Mouse (Mus musculus) forebrain, embryonic 16.5 days (tissue): Measurements from ENCODE around the gene Basp1. TPM values are rescaled to one million over a fixed set of nuclear protein-coding genes. Genes with fewer than 3 reads are reported as not detected.

Experiments
- ATAC-seq: fragments of 200-750 bp; cut with Nextera tagmentation; 2 replicates; pipeline ENCODE4 v1.8.0; 2017; ENCODE audit warnings: mild to moderate bottlenecking, moderate library complexity
- H3K27ac ChIP-seq: fragments of 300-500 bp; sonication (generic); 2 replicates; pipeline ENCODE4 v1.5.1; 2014; ENCODE audit warnings: low read length, control low read depth
- H3K27me3 ChIP-seq: fragments of 300-500 bp; sonication (generic); replicated peaks from 2 replicates; pipeline ENCODE4 v1.6.1; 2014; ENCODE audit warnings: low read length; ENCODE audit not compliant: control insufficient read depth, insufficient read depth
- H3K36me3 ChIP-seq: fragments of 300-500 bp; sonication (generic); 2 replicates; pipeline ENCODE4 v1.6.1; 2014; ENCODE audit not compliant: control insufficient read depth, insufficient read depth
- H3K4me1 ChIP-seq: fragments of 300-500 bp; sonication (generic); replicated peaks from 2 replicates; pipeline ENCODE4 v1.6.1; 2014; ENCODE audit warnings: low read length; ENCODE audit not compliant: control insufficient read depth, insufficient read depth
- H3K4me2 ChIP-seq: fragments of 300-500 bp; sonication (generic); 2 replicates; pipeline ENCODE4 v1.6.1; 2014; ENCODE audit warnings: mild to moderate bottlenecking, low read length, control low read depth
- H3K4me3 ChIP-seq: fragments of 300-500 bp; sonication (generic); replicated peaks from 2 replicates; pipeline ENCODE4 v1.5.1; 2014; ENCODE audit warnings: mild to moderate bottlenecking, low read length, control low read depth
- H3K9ac ChIP-seq: fragments of 300-500 bp; sonication (generic); replicated peaks from 2 replicates; pipeline ENCODE4 v1.6.1; 2014; ENCODE audit warnings: low read depth, low read length, control low read depth
- H3K9me3 ChIP-seq: fragments of 300-500 bp; sonication (generic); 2 replicates; pipeline ENCODE4 v1.6.1; 2016; ENCODE audit warnings: low read length; ENCODE audit not compliant: control insufficient read depth
- WGBS: fragments of 180-500 bp; shearing (Covaris S2); extraction: QIAGEN DNeasy Blood & Tissue Kit; methylation state at CpG from one replicate; pipeline ENCODE4 v1.1.7; 2014; 5-methylcytosine and 5-hydroxymethylcytosine counted together
- polyA plus RNA-seq: library from polyadenylated mRNA; unstranded; fragments of >200 nt; fragmentation: Nextera tagmentation; extraction: Ambion mirVana; gene quantifications from 2 replicates; pipeline ENCODE4 v1.2.1, GENCODE M21; 2015

Gene Basp1
- polyA plus RNA-seq, 1 experiment from 2014 or later = 206 TPM

DNA sequence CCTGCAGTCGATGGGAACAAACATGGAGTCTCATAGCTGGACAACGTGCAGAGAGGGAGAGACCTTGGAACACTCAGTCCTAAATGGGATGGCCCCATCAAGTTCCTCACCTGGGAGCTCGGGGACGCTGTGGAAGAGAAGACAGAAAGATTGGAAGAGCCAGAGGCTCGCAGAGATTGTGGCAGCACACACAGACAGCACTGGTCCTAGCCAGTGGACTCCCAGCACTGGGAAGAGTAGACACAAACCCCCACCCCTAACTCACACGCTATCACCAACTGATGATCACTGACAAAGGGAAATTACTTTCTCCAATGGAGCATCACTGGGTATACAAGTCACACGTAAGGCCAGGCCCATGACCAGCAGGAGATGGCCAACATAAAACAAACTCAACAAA is 15.4 kb upstream of the Basp1 start:
- H3K4me3 ChIP-seq = no peak overlapping the region
- no peaks in the 10 kb centered on the region for H3K4me1 ChIP-seq
- no peak overlapping the region for H3K4me2 ChIP-seq
- no peaks in the 10 kb centered on the region for H3K27me3 ChIP-seq
- H3K9me3 ChIP-seq = no peaks in the 10 kb centered on the region
- no peak overlapping the region for H3K9ac ChIP-seq
- WGBS = 63% methylated on average over 7 of the region's 7 CpGs
- no peak for ATAC-seq
- no peak overlapping the region for H3K27ac ChIP-seq
- no peaks in the 10 kb centered on the region for H3K36me3 ChIP-seq

GRCm38 (mm10) chr15:25428551-25428950 is 15.0 kb upstream of the Basp1 start:
- H3K9ac ChIP-seq = no peak overlapping the region
- no peak overlapping the region for H3K4me2 ChIP-seq
- H3K4me1 ChIP-seq = no peaks in the 10 kb centered on the region
- H3K27ac ChIP-seq = no peak overlapping the region
- no peaks in the 10 kb centered on the region for H3K36me3 ChIP-seq
- no peak overlapping the region for H3K4me3 ChIP-seq
- peak; percentile 47; the same call in 1 of the 2 replicates for ATAC-seq
- no peaks in the 10 kb centered on the region for H3K27me3 ChIP-seq
- 40% methylated on average over 7 of the region's 7 CpGs for WGBS
- H3K9me3 ChIP-seq = no peaks in the 10 kb centered on the region

DNA sequence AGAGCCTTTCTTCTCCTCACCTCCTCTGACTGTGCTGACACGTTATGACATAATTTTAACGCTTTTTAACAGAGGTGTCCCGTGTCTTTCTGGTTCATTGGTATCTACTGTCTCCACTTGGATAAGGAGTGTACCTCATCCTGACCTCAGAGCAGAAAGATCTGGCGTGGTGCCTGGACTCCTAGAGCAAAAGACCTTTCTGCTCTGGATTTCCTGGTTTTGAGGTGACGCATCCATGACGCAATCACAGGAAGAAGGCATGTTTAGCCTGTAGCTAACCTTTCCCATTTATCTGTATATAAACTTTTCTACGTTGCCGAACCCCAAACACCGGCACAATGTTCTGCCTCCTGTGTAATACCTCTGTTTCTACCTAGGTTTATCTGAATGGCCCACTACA is 6.7 kb upstream of the Basp1 start:
- Histone ChIP-seq H3K36me3 (no peaks in the 10 kb centered on the region), H3K27ac (no peak overlapping the region), H3K9me3 (peaks cover 3% of the 10 kb centered on the region; the same call in 1 of the 2 replicates), H3K27me3 (no peaks in the 10 kb centered on the region), H3K4me3 (no peak overlapping the region), H3K4me1 (peaks cover 18% of the 10 kb centered on the region), H3K9ac (no peak overlapping the region), H3K4me2 (no peak overlapping the region)
- WGBS = 94% methylated on average over 9 of the region's 9 CpGs
- no peak for ATAC-seq

DNA sequence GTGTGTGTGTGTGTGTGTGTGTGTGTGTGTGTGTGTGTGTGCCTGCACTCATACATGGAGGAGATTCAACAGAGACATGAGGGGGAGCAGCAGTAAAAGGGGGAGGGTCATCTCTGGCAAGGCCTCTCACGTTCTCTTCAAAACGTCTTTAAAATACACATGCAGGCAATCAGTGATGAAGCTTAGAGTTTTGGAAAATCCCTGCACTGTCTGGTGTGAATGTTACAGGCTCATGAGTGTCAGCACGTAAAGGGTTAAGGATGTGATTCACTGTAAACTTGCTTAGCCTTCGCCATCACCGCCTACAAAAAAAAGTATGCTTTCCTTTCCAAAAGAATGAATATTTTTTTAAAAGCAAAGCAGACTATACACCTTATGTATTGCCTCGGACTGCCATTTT is 2.8 kb upstream of the Basp1 start:
- 26% methylated on average over 6 of the region's 6 CpGs for WGBS

DNA sequence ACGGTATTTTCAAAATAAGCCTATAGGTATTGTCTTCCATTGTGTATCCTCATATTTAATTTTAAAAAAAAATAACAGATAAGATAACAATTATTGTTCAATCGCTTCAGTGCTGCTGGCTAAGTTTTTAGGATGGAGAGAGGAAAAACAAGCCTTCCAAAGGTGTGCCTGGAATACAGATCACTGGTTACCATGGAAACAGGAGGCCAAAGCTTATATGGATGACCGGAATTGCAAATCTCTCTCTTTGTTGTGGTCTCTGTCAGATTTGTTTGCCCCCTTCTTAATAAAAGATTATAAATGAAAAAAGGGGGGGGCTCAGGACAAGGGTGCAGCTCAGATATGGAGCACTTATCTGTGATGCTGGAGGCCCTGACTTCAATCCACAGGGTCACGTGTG is 2.4 kb upstream of the Basp1 start:
- Histone ChIP-seq H3K9ac (peak overlapping the region; percentile 55), H3K4me1 (peaks cover 20% of the 10 kb centered on the region), H3K9me3 (peaks cover under 1% of the 10 kb centered on the region; the same call in 1 of the 2 replicates), H3K4me2 (peak overlapping the region; percentile 76), H3K4me3 (peak overlapping the region; percentile 99), H3K27ac (0 out of 2 replicates have a peak overlapping the region, but pooled peaks have one; percentile 31), H3K27me3 (no peaks in the 10 kb centered on the region), H3K36me3 (no peaks in the 10 kb centered on the region)
- no peak for ATAC-seq
- 18% methylated on average over 4 of the region's 4 CpGs for WGBS

More for the DNA sequence above, 2.8 kb upstream of the Basp1 start:
- peak overlapping the region; percentile 76 for H3K4me2 ChIP-seq
- H3K4me1 ChIP-seq = peaks cover 18% of the 10 kb centered on the region
- H3K27ac ChIP-seq = 0 out of 2 replicates have a peak overlapping the region, but pooled peaks have one; percentile 31
- H3K36me3 ChIP-seq = no peaks in the 10 kb centered on the region
- peaks cover 3% of the 10 kb centered on the region; the same call in 1 of the 2 replicates for H3K9me3 ChIP-seq
- H3K27me3 ChIP-seq = no peaks in the 10 kb centered on the region
- peak overlapping the region; percentile 55 for H3K9ac ChIP-seq
- H3K4me3 ChIP-seq = peak overlapping the region; percentile 99
- ATAC-seq = no peak

GRCm38 (mm10) chr15:25414747-25415119 is 1.2 kb upstream of the Basp1 start:
- no peaks in the 10 kb centered on the region for H3K36me3 ChIP-seq
- peak overlapping the region; percentile 99 for H3K4me3 ChIP-seq
- WGBS = 0% methylated on average over 14 of the region's 14 CpGs
- peak overlapping the region; percentile 99 for H3K27ac ChIP-seq
- peak overlapping the region; percentile 100 for H3K9ac ChIP-seq
- no peaks in the 10 kb centered on the region for H3K27me3 ChIP-seq
- H3K4me2 ChIP-seq = peak overlapping the region; percentile 76
- peaks cover 27% of the 10 kb centered on the region for H3K4me1 ChIP-seq
- ATAC-seq = peak; percentile 38
- no peaks in the 10 kb centered on the region for H3K9me3 ChIP-seq

- Histone ChIP-seq H3K36me3 (no peaks in the 10 kb centered on the region), H3K4me1 (peaks cover 33% of the 10 kb centered on the region), H3K9ac (peak overlapping the region; percentile 100), H3K4me3 (peak overlapping the region; percentile 99), H3K27me3 (no peaks in the 10 kb centered on the region), H3K9me3 (no peaks in the 10 kb centered on the region), H3K27ac (peak overlapping the region; percentile 99), H3K4me2 (peak overlapping the region; percentile 76)
- WGBS = 0% methylated on average over 35 of the region's 36 CpGs
- peak; percentile 54 for ATAC-seq
Observed at GRCm38 (mm10) chr15:25414011-25414746, 615 bp upstream of the Basp1 start.

DNA sequence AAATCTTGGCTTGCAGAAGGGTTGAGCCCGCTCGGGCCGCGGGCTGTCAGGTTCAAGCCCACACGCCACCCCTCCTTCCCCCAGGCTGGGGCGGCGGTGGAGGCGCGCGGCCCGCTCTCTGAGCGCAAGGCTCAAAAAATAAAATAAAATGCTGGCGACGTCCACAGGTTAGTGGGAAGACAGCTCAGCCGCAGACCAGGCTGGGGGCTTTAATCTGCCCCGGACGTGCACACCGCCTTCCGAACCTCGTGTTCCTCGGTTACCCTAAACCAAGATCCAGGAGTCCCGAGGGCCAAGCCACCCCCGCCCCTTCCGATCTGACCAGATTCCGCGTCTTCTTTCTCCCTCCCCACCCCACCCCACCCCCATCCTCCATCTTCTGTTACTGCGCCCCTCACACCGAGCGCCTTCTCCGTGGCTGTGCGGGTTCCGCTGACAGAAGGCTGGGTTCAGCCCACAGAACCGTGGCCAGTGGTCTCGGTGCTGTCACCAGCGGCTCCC is 753 bp downstream of the Basp1 start:
- WGBS = under 1% methylated on average over 35 of the region's 35 CpGs
- peak overlapping the region; percentile 76 for H3K4me2 ChIP-seq
- peak overlapping the region; percentile 99 for H3K27ac ChIP-seq
- H3K27me3 ChIP-seq = no peaks in the 10 kb centered on the region
- H3K4me1 ChIP-seq = peaks cover 36% of the 10 kb centered on the region
- H3K9ac ChIP-seq = peak overlapping the region; percentile 100
- H3K4me3 ChIP-seq = peak overlapping the region; percentile 99
- no peaks in the 10 kb centered on the region for H3K36me3 ChIP-seq
- peak; percentile 36 for ATAC-seq
- no peaks in the 10 kb centered on the region for H3K9me3 ChIP-seq

- Histone ChIP-seq H3K27me3 (no peaks in the 10 kb centered on the region), H3K9me3 (no peaks in the 10 kb centered on the region), H3K9ac (peak overlapping the region; percentile 100), H3K36me3 (no peaks in the 10 kb centered on the region), H3K4me2 (peak overlapping the region; percentile 76), H3K4me1 (peaks cover 35% of the 10 kb centered on the region), H3K27ac (peak overlapping the region; percentile 99), H3K4me3 (peak overlapping the region; percentile 99)
- peak; percentile 60 for ATAC-seq
- WGBS = under 1% methylated on average over 25 of the region's 25 CpGs
Observed at GRCm38 (mm10) chr15:25412171-25412641, 1.4 kb downstream of the Basp1 start.
